Mouse (Mus musculus): ENCODE data around the gene Cmpk2.

DNA sequence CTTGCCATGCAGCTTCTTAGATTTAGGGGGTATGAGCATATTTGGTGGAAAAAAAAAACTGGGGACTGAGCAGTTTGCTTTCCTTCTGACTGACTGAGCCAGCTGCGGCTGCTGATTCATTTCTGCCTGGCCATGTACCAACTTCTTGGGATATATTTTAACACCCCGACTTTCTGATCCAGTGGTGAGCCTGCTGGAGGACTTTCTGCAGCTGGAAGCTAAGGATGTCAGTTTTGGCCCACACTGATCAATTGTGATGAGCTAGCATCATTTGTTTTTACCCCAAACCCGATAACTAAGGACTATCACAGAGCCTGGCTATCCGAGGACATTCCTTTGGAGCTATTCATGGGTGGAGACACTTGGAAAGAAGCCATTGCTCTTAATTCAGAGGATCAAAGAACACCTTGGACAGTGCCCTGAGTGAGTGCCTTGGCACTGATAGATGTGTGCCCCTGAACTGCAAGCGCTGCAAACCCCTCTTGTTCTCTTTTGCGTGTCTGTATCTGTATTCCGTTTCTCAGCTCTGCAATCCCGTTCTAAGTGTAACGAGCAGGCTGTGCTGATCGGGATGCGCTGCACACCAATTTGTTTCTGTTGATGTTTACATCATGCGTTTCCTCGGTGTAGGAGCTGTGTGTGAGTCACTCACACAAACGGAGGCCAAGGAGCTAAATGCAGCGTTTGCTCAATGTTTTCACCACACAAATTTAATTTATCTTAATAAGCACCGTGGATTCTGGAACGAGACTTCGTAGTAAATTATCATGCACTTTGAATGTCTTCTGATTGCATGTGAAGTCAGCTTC lies 9.4 kb downstream of the Cmpk2 start:
- no peak for TF ChIP-seq POLR2A (IDR thresholded peaks at IDR 0.05; ENCODE audit: low read depth, low read length)
- no peak for TF ChIP-seq CTCF (IDR thresholded peaks at IDR 0.05; ENCODE audit: extremely low read depth, insufficient read length, insufficient replicate concordance, low read depth, low read length)

Data from small intestine, adult 2 months (tissue).